Mouse (Mus musculus): Measurements from ENCODE around the gene Olfr281.

DNA sequence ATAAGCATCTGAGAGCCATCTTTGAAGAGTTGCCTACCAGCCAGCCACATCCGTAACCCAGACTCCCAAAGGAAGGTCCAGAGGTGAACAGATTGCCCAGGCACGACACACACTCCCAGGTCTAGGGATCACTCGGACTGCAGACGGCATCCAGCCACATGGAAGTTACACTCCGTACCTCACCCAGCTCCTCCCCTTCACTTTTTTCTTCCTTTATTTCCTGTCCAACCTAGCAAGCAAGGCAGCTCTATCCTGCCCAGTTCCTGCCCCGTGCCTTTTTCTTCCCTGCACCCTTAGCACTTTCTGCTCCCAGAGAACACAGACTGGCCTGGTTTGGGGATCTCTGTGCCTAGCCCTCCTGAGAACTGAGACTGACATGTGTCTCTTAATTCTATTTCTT is 27.6 kb upstream of the Olfr281 start:
- no peak for TF ChIP-seq E2F4 (IDR thresholded peaks at IDR 0.05; ENCODE audit: insufficient replicate concordance, low read depth, low read length)
- TF ChIP-seq CTCF (conservative IDR thresholded peaks at IDR 0.05 in 1 of 2, IDR thresholded peaks at IDR 0.05 in 1 of 2; ENCODE audit: low read depth in 2 of 2, low read length in 2 of 2): no peak
- no peak for TF ChIP-seq ZNF384 (IDR thresholded peaks at IDR 0.05; ENCODE audit: low read depth, low read length)
- TF ChIP-seq POLR2A (IDR thresholded peaks at IDR 0.05; ENCODE audit: low read depth, low read length): no peak
- no peak for TF ChIP-seq PAX5 (IDR thresholded peaks at IDR 0.05; ENCODE audit: low read length)
- TF ChIP-seq IRF4 (IDR thresholded peaks at IDR 0.05; ENCODE audit: low read depth, low read length): no peak
- no peak for TF ChIP-seq SIN3A (IDR thresholded peaks at IDR 0.05; ENCODE audit: low read length)
- no peak for TF ChIP-seq MAX (IDR thresholded peaks at IDR 0.05; ENCODE audit: low read length)
- no peak for TF ChIP-seq CHD2 (IDR thresholded peaks at IDR 0.05; ENCODE audit: low read length)
- no peak for TF ChIP-seq CHD1 (IDR thresholded peaks at IDR 0.05; ENCODE audit: low read depth, low read length)
- TF ChIP-seq MAFK (IDR thresholded peaks at IDR 0.05; ENCODE audit: insufficient replicate concordance, low read length): no peak
- TF ChIP-seq TCF12 (IDR thresholded peaks at IDR 0.05; ENCODE audit: low read depth, low read length): no peak
- no peak for TF ChIP-seq RCOR1 (conservative IDR thresholded peaks at IDR 0.05; ENCODE audit: low read depth, low read length)
- TF ChIP-seq BHLHE40 (IDR thresholded peaks at IDR 0.05; ENCODE audit: low read depth, low read length): no peak
